Mouse (Mus musculus): Measurements from ENCODE around the gene Zfp639.

The Zfp639 gene

GRCm38 (mm10) chr3:32506366-32507225 is 3.5 kb upstream of the Zfp639 start:
- peak; percentile 45 for DNase-seq

- DNase-seq = peak; percentile 87
These were observed 1.3 kb upstream of the Zfp639 start for GRCm38 (mm10) chr3:32508666-32509324.

GRCm38 (mm10) chr3:32510375-32511190 is 524 bp downstream of the Zfp639 start:
- DNase-seq = peak; percentile 97

- DNase-seq = peak; percentile 13
These were observed 1.1 kb downstream of the Zfp639 start for GRCm38 (mm10) chr3:32511191-32511550.

GRCm38 (mm10) chr3:32512686-32513284 is 2.7 kb downstream of the Zfp639 start:
- DNase-seq = no peak

- DNase-seq = no peak
These were observed 3.5 kb downstream of the Zfp639 start for GRCm38 (mm10) chr3:32513528-32513927.

GRCm38 (mm10) chr3:32527181-32527580 is 17.1 kb downstream of the Zfp639 start:
- no peak for DNase-seq

GRCm38 (mm10) chr3:32529303-32529898 is 19.3 kb downstream of the Zfp639 start, which contains the start of gene Mfn1:
TSS of gene Mfn1 (plus strand) at chr3:32529465.
- peak; percentile 98 for DNase-seq

- no peak for DNase-seq
These were observed 20.0 kb downstream of the Zfp639 start for GRCm38 (mm10) chr3:32530041-32530440.

- no peak for DNase-seq
These were observed 25.6 kb downstream of the Zfp639 start for GRCm38 (mm10) chr3:32535692-32536091.

- peak; percentile 86 for DNase-seq
These were observed 27.5 kb downstream of the Zfp639 start for GRCm38 (mm10) chr3:32537556-32537955.

- DNase-seq = no peak
These were observed 28.0 kb downstream of the Zfp639 start for GRCm38 (mm10) chr3:32538091-32538490.

GRCm38 (mm10) chr3:32553061-32553460 is 43.0 kb downstream of the Zfp639 start:
- DNase-seq = peak; percentile 21

GRCm38 (mm10) chr3:32563401-32563800 is 53.3 kb downstream of the Zfp639 start:
- DNase-seq = no peak

Measured in lung, postnatal 10 days (tissue).